Mouse (Mus musculus): ENCODE data around the gene Naa80. TPM values are rescaled to one million over a fixed set of nuclear protein-coding genes. Genes with fewer than 3 reads are reported as not detected.

Gene Naa80
- total and polyA plus RNA-seq, 2 experiments from 2014 or later, result 14.5 to 58.8 TPM

- no peak overlapping the region for H3K9ac ChIP-seq (replicated peaks; ENCODE audit: low read depth, low read length)
- no peak for TF ChIP-seq CTCF (IDR thresholded peaks at IDR 0.05; ENCODE audit: low read depth)
- no peak for TF ChIP-seq EP300 (IDR thresholded peaks at IDR 0.05; ENCODE audit: low read depth)
- H3K9me3 ChIP-seq (replicated peaks; ENCODE audit: control insufficient read depth, low read length), result no peaks in the 10 kb centered on the region
- H3K4me3 ChIP-seq (ENCODE audit: low read depth, low read length), result no peak overlapping the region
- no peaks in the 10 kb centered on the region for H3K27me3 ChIP-seq (ENCODE audit: control insufficient read depth, insufficient read depth, low read length)
- WGBS, result 74% methylated on average over 14 of the region's 14 CpGs
- peaks cover 6% of the 10 kb centered on the region; the same call in 1 of the 2 replicates for H3K36me3 ChIP-seq (replicated peaks; ENCODE audit: control insufficient read depth, insufficient read depth, low read length)
- no peak overlapping the region for H3K4me2 ChIP-seq (ENCODE audit: low read depth, low read length)
- H3K27ac ChIP-seq (ENCODE audit: low read depth), result no peak overlapping the region
- peaks cover 17% of the 10 kb centered on the region for H3K4me1 ChIP-seq (ENCODE audit: control insufficient read depth, insufficient read depth)
- DNase-seq (ENCODE audit: low spot score), result no peak
- ATAC-seq (ENCODE audit: insufficient read depth, low read depth), result no peak
Measured at GRCm38 (mm10) chr9:107599842-107600241, 21.2 kb downstream of the Naa80 start.

GRCm38 (mm10) chr9:107600745-107601144 lies 22.1 kb downstream of the Naa80 start:
- no peak for TF ChIP-seq EP300 (IDR thresholded peaks at IDR 0.05; ENCODE audit: low read depth)
- TF ChIP-seq CTCF (IDR thresholded peaks at IDR 0.05; ENCODE audit: low read depth), result peak; percentile 6; the same call in 1 of the 2 replicates
- ATAC-seq (ENCODE audit: insufficient read depth, low read depth), result no peak
- Histone ChIP-seq H3K27me3 (ENCODE audit: control insufficient read depth, insufficient read depth, low read length) (no peaks in the 10 kb centered on the region), H3K27ac (ENCODE audit: low read depth) (no peak overlapping the region), H3K4me1 (ENCODE audit: control insufficient read depth, insufficient read depth) (peaks cover 15% of the 10 kb centered on the region), H3K9ac (replicated peaks; ENCODE audit: low read depth, low read length) (no peak overlapping the region), H3K4me2 (ENCODE audit: low read depth, low read length) (no peak overlapping the region), H3K9me3 (replicated peaks; ENCODE audit: control insufficient read depth, low read length) (no peaks in the 10 kb centered on the region), H3K4me3 (ENCODE audit: low read depth, low read length) (no peak overlapping the region), H3K36me3 (replicated peaks; ENCODE audit: control insufficient read depth, insufficient read depth, low read length) (peaks cover 6% of the 10 kb centered on the region; the same call in 1 of the 2 replicates)
- WGBS, result 80% methylated on average over 12 of the region's 12 CpGs
- no peak for DNase-seq (ENCODE audit: low spot score)

GRCm38 (mm10) chr9:107601275-107601674 lies 22.6 kb downstream of the Naa80 start:
- H3K4me2 ChIP-seq (ENCODE audit: low read depth, low read length), result no peak overlapping the region
- H3K4me1 ChIP-seq (ENCODE audit: control insufficient read depth, insufficient read depth), result peaks cover 12% of the 10 kb centered on the region
- no peak for TF ChIP-seq CTCF (IDR thresholded peaks at IDR 0.05; ENCODE audit: low read depth)
- H3K27me3 ChIP-seq (ENCODE audit: control insufficient read depth, insufficient read depth, low read length), result no peaks in the 10 kb centered on the region
- H3K4me3 ChIP-seq (ENCODE audit: low read depth, low read length), result no peak overlapping the region
- H3K27ac ChIP-seq (ENCODE audit: low read depth), result no peak overlapping the region
- H3K9me3 ChIP-seq (replicated peaks; ENCODE audit: control insufficient read depth, low read length), result no peaks in the 10 kb centered on the region
- no peak for DNase-seq (ENCODE audit: low spot score)
- H3K36me3 ChIP-seq (replicated peaks; ENCODE audit: control insufficient read depth, insufficient read depth, low read length), result peaks cover 6% of the 10 kb centered on the region; the same call in 1 of the 2 replicates
- WGBS, result 79% methylated on average over 11 of the region's 11 CpGs
- H3K9ac ChIP-seq (replicated peaks; ENCODE audit: low read depth, low read length), result no peak overlapping the region
- ATAC-seq (ENCODE audit: insufficient read depth, low read depth), result no peak

- Histone ChIP-seq H3K9ac (replicated peaks; ENCODE audit: low read depth, low read length) (no peak overlapping the region), H3K36me3 (replicated peaks; ENCODE audit: control insufficient read depth, insufficient read depth, low read length) (peaks cover 6% of the 10 kb centered on the region; the same call in 1 of the 2 replicates), H3K9me3 (replicated peaks; ENCODE audit: control insufficient read depth, low read length) (no peaks in the 10 kb centered on the region), H3K4me1 (ENCODE audit: control insufficient read depth, insufficient read depth) (peaks cover 14% of the 10 kb centered on the region), H3K4me2 (ENCODE audit: low read depth, low read length) (peak overlapping the region; percentile 7; the same call in 1 of the 2 replicates), H3K27ac (ENCODE audit: low read depth) (0 out of 2 replicates have a peak overlapping the region, but pooled peaks have one; percentile 2), H3K27me3 (ENCODE audit: control insufficient read depth, insufficient read depth, low read length) (no peaks in the 10 kb centered on the region), H3K4me3 (ENCODE audit: low read depth, low read length) (no peak overlapping the region)
- peak; percentile 80 for DNase-seq (ENCODE audit: low spot score)
- WGBS, result 4% methylated on average over 10 of the region's 10 CpGs
- peak; percentile 99 for TF ChIP-seq CTCF (IDR thresholded peaks at IDR 0.05; ENCODE audit: low read depth)
- peak; percentile 50; the same call in 1 of the 2 replicates for TF ChIP-seq EP300 (IDR thresholded peaks at IDR 0.05; ENCODE audit: low read depth)
- peak; percentile 45 for ATAC-seq (ENCODE audit: insufficient read depth, low read depth)
Measured at GRCm38 (mm10) chr9:107602068-107602648, 23.5 kb downstream of the Naa80 start.

- TF ChIP-seq EP300 (IDR thresholded peaks at IDR 0.05; ENCODE audit: low read depth) (no peak), CTCF (IDR thresholded peaks at IDR 0.05; ENCODE audit: low read depth) (no peak)
- 78% methylated on average over 6 of the region's 6 CpGs for WGBS
- no peak for ATAC-seq (ENCODE audit: insufficient read depth, low read depth)
Measured at GRCm38 (mm10) chr9:107603251-107603650, 24.6 kb downstream of the Naa80 start.

More at GRCm38 (mm10) chr9:107603251-107603650, 24.6 kb downstream of the Naa80 start:
- no peak for DNase-seq (ENCODE audit: low spot score)
- H3K4me3 ChIP-seq (ENCODE audit: low read depth, low read length), result no peak overlapping the region
- H3K27ac ChIP-seq (ENCODE audit: low read depth), result no peak overlapping the region
- H3K36me3 ChIP-seq (replicated peaks; ENCODE audit: control insufficient read depth, insufficient read depth, low read length), result peaks cover 6% of the 10 kb centered on the region; the same call in 1 of the 2 replicates
- H3K4me1 ChIP-seq (ENCODE audit: control insufficient read depth, insufficient read depth), result peaks cover 16% of the 10 kb centered on the region
- no peaks in the 10 kb centered on the region for H3K9me3 ChIP-seq (replicated peaks; ENCODE audit: control insufficient read depth, low read length)
- H3K9ac ChIP-seq (replicated peaks; ENCODE audit: low read depth, low read length), result no peak overlapping the region
- no peaks in the 10 kb centered on the region for H3K27me3 ChIP-seq (ENCODE audit: control insufficient read depth, insufficient read depth, low read length)
- H3K4me2 ChIP-seq (ENCODE audit: low read depth, low read length), result no peak overlapping the region

Measured in heart, postnatal 0 days (tissue).